Mouse (Mus musculus): Measurements from ENCODE around the gene Erc2. TPM values are rescaled to one million over a fixed set of nuclear protein-coding genes. Genes with fewer than 3 reads are reported as not detected.

Erc2 gene
- polyA plus RNA-seq, 2 experiments, result 4.9 to 6.5 TPM

- no peak for TF ChIP-seq POLR2A (IDR thresholded peaks at IDR 0.05; ENCODE audit: borderline replicate concordance, extremely low read depth, insufficient read depth, insufficient read length)
- H3K4me1 ChIP-seq (ENCODE audit: control insufficient read depth, insufficient read depth, low read length), result peaks cover 4% of the 10 kb centered on the region; the same call in 1 of the 2 replicates
- H3K27ac ChIP-seq (replicated peaks; ENCODE audit: low read depth, low read length), result no peak overlapping the region
- WGBS, result 24% methylated on average over 1 of the region's 1 CpGs
- H3K9me3 ChIP-seq (ENCODE audit: control insufficient read depth, low read length), result no peaks in the 10 kb centered on the region
- no peak overlapping the region for H3K4me3 ChIP-seq (replicated peaks; ENCODE audit: low read length)
- no peak for ATAC-seq (ENCODE audit: low FRiP score, low read depth)
- no peaks in the 10 kb centered on the region for H3K27me3 ChIP-seq (ENCODE audit: control insufficient read depth, insufficient read depth, low read length)
- no peak overlapping the region for H3K4me2 ChIP-seq (replicated peaks; ENCODE audit: low read depth, low read length, severe bottlenecking)
- no peaks in the 10 kb centered on the region for H3K36me3 ChIP-seq (ENCODE audit: control insufficient read depth, insufficient read depth, low read length)
- no peak overlapping the region for H3K9ac ChIP-seq (ENCODE audit: low read depth, low read length, severe bottlenecking)
- no peak for DNase-seq (ENCODE audit: low spot score)
Observed at GRCm38 (mm10) chr14:27945276-27945675, 323.0 kb downstream of the Erc2 start.

- Histone ChIP-seq H3K27ac (replicated peaks; ENCODE audit: low read depth, low read length) (no peak overlapping the region), H3K4me3 (replicated peaks; ENCODE audit: low read length) (no peak overlapping the region), H3K9me3 (ENCODE audit: control insufficient read depth, low read length) (no peaks in the 10 kb centered on the region), H3K27me3 (ENCODE audit: control insufficient read depth, insufficient read depth, low read length) (no peaks in the 10 kb centered on the region), H3K9ac (ENCODE audit: low read depth, low read length, severe bottlenecking) (no peak overlapping the region), H3K4me1 (ENCODE audit: control insufficient read depth, insufficient read depth, low read length) (peaks cover 4% of the 10 kb centered on the region; the same call in 1 of the 2 replicates), H3K36me3 (ENCODE audit: control insufficient read depth, insufficient read depth, low read length) (no peaks in the 10 kb centered on the region), H3K4me2 (replicated peaks; ENCODE audit: low read depth, low read length, severe bottlenecking) (no peak overlapping the region)
- ATAC-seq (ENCODE audit: low FRiP score, low read depth) (no peak), DNase-seq (ENCODE audit: low spot score) (no peak)
- no peak for TF ChIP-seq POLR2A (IDR thresholded peaks at IDR 0.05; ENCODE audit: borderline replicate concordance, extremely low read depth, insufficient read depth, insufficient read length)
- WGBS, result 83% methylated on average over 5 of the region's 5 CpGs
Observed at GRCm38 (mm10) chr14:27946211-27946610, 324.0 kb downstream of the Erc2 start.

GRCm38 (mm10) chr14:27948391-27948790 lies 326.2 kb downstream of the Erc2 start:
- Histone ChIP-seq H3K27me3 (ENCODE audit: control insufficient read depth, insufficient read depth, low read length) (no peaks in the 10 kb centered on the region), H3K9me3 (ENCODE audit: control insufficient read depth, low read length) (no peaks in the 10 kb centered on the region), H3K27ac (replicated peaks; ENCODE audit: low read depth, low read length) (no peak overlapping the region), H3K4me1 (ENCODE audit: control insufficient read depth, insufficient read depth, low read length) (peaks cover 4% of the 10 kb centered on the region; the same call in 1 of the 2 replicates), H3K36me3 (ENCODE audit: control insufficient read depth, insufficient read depth, low read length) (no peaks in the 10 kb centered on the region), H3K4me2 (replicated peaks; ENCODE audit: low read depth, low read length, severe bottlenecking) (no peak overlapping the region), H3K9ac (ENCODE audit: low read depth, low read length, severe bottlenecking) (no peak overlapping the region), H3K4me3 (replicated peaks; ENCODE audit: low read length) (no peak overlapping the region)
- no peak for TF ChIP-seq POLR2A (IDR thresholded peaks at IDR 0.05; ENCODE audit: borderline replicate concordance, extremely low read depth, insufficient read depth, insufficient read length)
- DNase-seq (ENCODE audit: low spot score) (peak; percentile 38), ATAC-seq (ENCODE audit: low FRiP score, low read depth) (no peak)
- 70% methylated on average over 8 of the region's 8 CpGs for WGBS

GRCm38 (mm10) chr14:27953814-27954213 lies 331.6 kb downstream of the Erc2 start:
- no peak for DNase-seq (ENCODE audit: low spot score)

GRCm38 (mm10) chr14:27956801-27957200 lies 334.6 kb downstream of the Erc2 start:
- Histone ChIP-seq H3K4me2 (replicated peaks; ENCODE audit: low read depth, low read length, severe bottlenecking) (no peak overlapping the region), H3K27me3 (ENCODE audit: control insufficient read depth, insufficient read depth, low read length) (no peaks in the 10 kb centered on the region), H3K27ac (replicated peaks; ENCODE audit: low read depth, low read length) (no peak overlapping the region), H3K4me1 (ENCODE audit: control insufficient read depth, insufficient read depth, low read length) (0 out of 2 replicates have a peak, but pooled peaks cover 4% of the 10 kb centered on the region), H3K9me3 (ENCODE audit: control insufficient read depth, low read length) (peaks cover 4% of the 10 kb centered on the region), H3K36me3 (ENCODE audit: control insufficient read depth, insufficient read depth, low read length) (no peaks in the 10 kb centered on the region), H3K9ac (ENCODE audit: low read depth, low read length, severe bottlenecking) (no peak overlapping the region), H3K4me3 (replicated peaks; ENCODE audit: low read length) (no peak overlapping the region)
- 69% methylated on average over 2 of the region's 2 CpGs for WGBS
- TF ChIP-seq POLR2A (IDR thresholded peaks at IDR 0.05; ENCODE audit: borderline replicate concordance, extremely low read depth, insufficient read depth, insufficient read length), result no peak
- DNase-seq (ENCODE audit: low spot score), result no peak
- ATAC-seq (ENCODE audit: low FRiP score, low read depth), result no peak

More at GRCm38 (mm10) chr14:27953814-27954213, 331.6 kb downstream of the Erc2 start:
- H3K4me2 ChIP-seq (replicated peaks; ENCODE audit: low read depth, low read length, severe bottlenecking), result no peak overlapping the region
- no peak for TF ChIP-seq POLR2A (IDR thresholded peaks at IDR 0.05; ENCODE audit: borderline replicate concordance, extremely low read depth, insufficient read depth, insufficient read length)
- 0 out of 2 replicates have a peak, but pooled peaks cover 4% of the 10 kb centered on the region for H3K4me1 ChIP-seq (ENCODE audit: control insufficient read depth, insufficient read depth, low read length)
- H3K27ac ChIP-seq (replicated peaks; ENCODE audit: low read depth, low read length), result no peak overlapping the region
- H3K9me3 ChIP-seq (ENCODE audit: control insufficient read depth, low read length), result no peaks in the 10 kb centered on the region
- no peak overlapping the region for H3K9ac ChIP-seq (ENCODE audit: low read depth, low read length, severe bottlenecking)
- no peak for ATAC-seq (ENCODE audit: low FRiP score, low read depth)
- no peaks in the 10 kb centered on the region for H3K36me3 ChIP-seq (ENCODE audit: control insufficient read depth, insufficient read depth, low read length)
- H3K4me3 ChIP-seq (replicated peaks; ENCODE audit: low read length), result no peak overlapping the region
- H3K27me3 ChIP-seq (ENCODE audit: control insufficient read depth, insufficient read depth, low read length), result no peaks in the 10 kb centered on the region

GRCm38 (mm10) chr14:27973701-27974100 lies 351.5 kb downstream of the Erc2 start:
- Histone ChIP-seq H3K36me3 (ENCODE audit: control insufficient read depth, insufficient read depth, low read length) (no peaks in the 10 kb centered on the region), H3K27me3 (ENCODE audit: control insufficient read depth, insufficient read depth, low read length) (no peaks in the 10 kb centered on the region), H3K4me2 (replicated peaks; ENCODE audit: low read depth, low read length, severe bottlenecking) (no peak overlapping the region), H3K9me3 (ENCODE audit: control insufficient read depth, low read length) (no peaks in the 10 kb centered on the region), H3K4me1 (ENCODE audit: control insufficient read depth, insufficient read depth, low read length) (no peaks in the 10 kb centered on the region), H3K27ac (replicated peaks; ENCODE audit: low read depth, low read length) (no peak overlapping the region), H3K9ac (ENCODE audit: low read depth, low read length, severe bottlenecking) (no peak overlapping the region), H3K4me3 (replicated peaks; ENCODE audit: low read length) (no peak overlapping the region)
- ATAC-seq (ENCODE audit: low FRiP score, low read depth) (no peak), DNase-seq (ENCODE audit: low spot score) (no peak)
- TF ChIP-seq POLR2A (IDR thresholded peaks at IDR 0.05; ENCODE audit: borderline replicate concordance, extremely low read depth, insufficient read depth, insufficient read length), result no peak
- WGBS, result 70% methylated on average over 6 of the region's 6 CpGs

All from limb, embryonic 14.5 days (tissue).